Mouse (Mus musculus): Measurements from ENCODE around the gene Kctd7. TPM values are rescaled to one million over a fixed set of nuclear protein-coding genes. Genes with fewer than 3 reads are reported as not detected.

Gene Kctd7
- total RNA-seq, 2 experiments from 2014 or later = 1.9 to 3.0 TPM

DNA sequence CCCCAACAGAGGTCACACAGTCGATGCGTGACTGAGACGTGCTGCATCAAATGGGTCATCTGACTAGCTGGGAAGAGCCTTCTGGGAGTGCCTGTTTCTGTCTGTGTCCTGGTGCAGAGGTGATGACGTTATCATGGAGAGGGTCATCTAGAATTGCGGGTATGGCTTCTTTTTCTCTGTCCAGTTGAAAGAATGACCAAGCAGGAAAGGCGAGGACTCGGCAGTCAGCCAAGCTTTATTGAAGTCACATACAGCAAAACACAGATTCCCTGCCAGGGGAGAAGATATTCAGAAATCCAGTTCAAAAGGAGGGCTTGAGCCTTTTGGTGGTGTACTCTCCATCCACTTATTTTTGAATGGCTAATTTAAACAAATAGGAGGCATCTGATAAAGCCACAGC is 1.6 kb upstream of the Kctd7 start:
- no peak for DNase-seq

GRCm38 (mm10) chr5:130143977-130144333 is 706 bp upstream of the Kctd7 start:
- peak in 1 of 2 experiments; percentile 84 for DNase-seq

DNA sequence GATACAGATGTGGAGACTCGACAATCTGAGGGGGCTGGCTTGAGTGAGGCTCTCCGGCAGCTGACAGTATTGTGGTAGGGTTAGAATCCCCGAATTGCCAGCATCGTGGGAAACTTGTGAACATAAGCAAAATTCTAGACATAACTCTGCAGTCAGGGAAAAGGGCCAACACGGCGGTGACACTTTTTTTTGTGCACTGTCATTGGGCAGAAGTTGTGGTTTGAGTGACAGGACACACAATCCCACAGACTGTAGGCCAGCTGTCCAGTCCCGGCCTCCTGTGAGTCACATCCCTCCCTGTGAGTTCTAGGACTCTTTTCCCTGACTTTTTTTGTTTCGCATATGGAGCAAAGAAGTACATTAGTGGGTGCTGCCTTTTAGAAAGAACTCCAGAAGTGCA is 1.3 kb downstream of the Kctd7 start:
- DNase-seq = no peak

DNA sequence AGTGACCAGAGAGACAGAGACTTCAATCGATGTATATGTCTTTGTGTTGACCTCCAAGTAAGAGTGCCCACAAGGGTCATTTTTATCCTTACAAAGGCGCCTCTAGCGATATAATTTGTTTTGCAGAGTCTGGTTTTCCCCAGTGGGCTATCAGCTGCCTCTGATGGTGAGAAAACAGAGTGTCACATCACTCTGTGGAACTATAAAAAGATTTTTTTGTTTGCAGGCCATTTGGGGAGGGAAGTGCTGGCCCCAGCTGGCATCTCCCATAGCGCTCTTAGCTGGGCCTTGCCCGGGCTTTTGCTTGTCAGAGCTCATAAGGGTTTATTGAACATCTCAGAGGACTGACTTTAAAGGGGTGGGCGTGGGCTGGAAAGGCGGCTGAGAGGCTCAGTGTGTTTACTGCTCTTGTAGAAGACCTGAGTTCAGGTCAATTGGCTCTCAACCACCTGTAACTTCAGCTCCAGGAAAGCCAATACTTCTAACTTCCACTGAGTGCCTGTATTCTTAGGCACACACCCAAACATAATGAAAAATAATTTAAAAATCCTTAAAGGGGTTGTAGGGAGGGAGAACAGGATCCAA is 5.2 kb downstream of the Kctd7 start:
- no peak for DNase-seq

DNA sequence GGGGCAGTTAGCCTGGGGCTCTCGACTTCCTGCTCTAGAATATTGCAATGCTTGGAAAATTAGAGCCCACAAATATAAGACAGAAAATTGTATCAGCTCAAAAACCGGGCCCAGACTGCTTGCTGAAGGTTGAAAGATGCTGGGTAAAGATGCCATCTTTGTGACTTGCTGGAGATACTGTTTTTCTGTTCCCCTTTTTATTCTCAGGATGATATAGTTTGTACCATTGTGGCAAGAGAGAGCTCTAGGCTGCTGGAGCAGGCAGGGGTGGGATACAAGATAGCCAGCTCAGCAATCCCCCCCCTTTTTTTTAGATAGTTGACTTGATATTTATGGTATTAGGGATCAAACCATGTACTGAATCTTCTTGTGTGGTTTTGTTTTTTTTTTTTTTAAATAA is 9.6 kb downstream of the Kctd7 start:
- DNase-seq = no peak

GRCm38 (mm10) chr5:130158545-130158944 is 13.9 kb downstream of the Kctd7 start:
- DNase-seq = no peak

DNA sequence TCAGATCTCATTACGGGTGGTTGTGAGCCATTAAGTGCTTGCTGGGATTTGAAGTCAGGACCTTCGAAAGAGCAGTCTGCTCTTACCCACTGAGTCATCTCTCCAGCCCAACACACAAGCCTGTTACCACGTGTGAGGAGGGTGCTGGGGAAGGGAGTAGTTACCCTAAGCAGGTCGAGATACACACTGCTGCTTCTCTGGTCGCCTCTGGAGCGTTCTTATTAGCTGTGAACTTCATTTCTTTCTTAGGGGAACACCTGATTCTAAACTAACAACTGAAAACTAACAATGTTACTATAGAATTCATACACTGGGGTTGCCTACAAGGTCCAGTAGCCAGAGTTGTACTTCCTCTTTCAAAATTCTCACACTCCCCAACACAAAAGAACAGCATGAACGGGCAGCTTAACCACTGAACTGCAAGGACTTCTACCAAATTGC is 15.1 kb downstream of the Kctd7 start:
- no peak for DNase-seq

GRCm38 (mm10) chr5:130163670-130164069 is 19.0 kb downstream of the Kctd7 start:
- DNase-seq = peak; percentile 79 to 93

GRCm38 (mm10) chr5:130165213-130165612 is 20.6 kb downstream of the Kctd7 start:
- DNase-seq = no peak

- DNase-seq = no peak
Measured at GRCm38 (mm10) chr5:130169109-130169508, 24.4 kb downstream of the Kctd7 start.

- DNase-seq = peak in 1 of 2 experiments; percentile 27
Measured at GRCm38 (mm10) chr5:130170666-130171422, 26.2 kb downstream of the Kctd7 start.

DNA sequence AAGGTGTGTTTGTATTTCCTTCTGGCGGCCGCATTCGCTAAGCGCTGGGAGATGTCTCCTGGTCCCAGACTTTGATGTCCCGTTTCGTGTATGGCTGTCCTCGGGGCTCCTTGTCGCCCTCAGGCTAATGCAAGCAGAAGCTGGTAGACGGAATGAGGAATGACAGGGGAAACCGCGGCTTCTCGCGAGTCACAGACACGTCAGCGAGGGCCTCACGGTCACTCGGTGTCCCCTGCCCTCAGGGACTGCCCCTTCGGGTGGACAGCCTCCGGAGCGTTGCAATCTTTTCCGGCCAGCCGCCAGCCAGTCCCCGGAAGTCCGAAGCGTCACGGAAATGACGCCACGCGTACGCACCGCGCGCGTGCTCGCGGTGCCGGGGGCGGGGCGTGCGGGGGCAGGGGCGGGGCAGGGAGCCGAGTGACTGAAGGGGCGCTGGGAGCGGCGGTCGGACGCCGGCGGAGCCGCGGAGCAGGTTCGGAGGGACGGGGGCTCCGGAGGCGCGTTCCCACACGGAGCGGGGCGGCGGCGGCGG is 26.8 kb downstream of the Kctd7 start, which contains the start of gene Rabgef1:
TSS of gene Rabgef1 (plus strand) at position 376 of the 532 bp plus-strand sequence.
- DNase-seq = peak; percentile 97

GRCm38 (mm10) chr5:130171956-130172601 is 27.4 kb downstream of the Kctd7 start:
- peak; percentile 69 to 71 for DNase-seq

GRCm38 (mm10) chr5:130173012-130173411 is 28.4 kb downstream of the Kctd7 start:
- DNase-seq = no peak

GRCm38 (mm10) chr5:130177871-130178270 is 33.2 kb downstream of the Kctd7 start:
- no peak for DNase-seq

GRCm38 (mm10) chr5:130180362-130180761 is 35.7 kb downstream of the Kctd7 start:
- DNase-seq = no peak

DNA sequence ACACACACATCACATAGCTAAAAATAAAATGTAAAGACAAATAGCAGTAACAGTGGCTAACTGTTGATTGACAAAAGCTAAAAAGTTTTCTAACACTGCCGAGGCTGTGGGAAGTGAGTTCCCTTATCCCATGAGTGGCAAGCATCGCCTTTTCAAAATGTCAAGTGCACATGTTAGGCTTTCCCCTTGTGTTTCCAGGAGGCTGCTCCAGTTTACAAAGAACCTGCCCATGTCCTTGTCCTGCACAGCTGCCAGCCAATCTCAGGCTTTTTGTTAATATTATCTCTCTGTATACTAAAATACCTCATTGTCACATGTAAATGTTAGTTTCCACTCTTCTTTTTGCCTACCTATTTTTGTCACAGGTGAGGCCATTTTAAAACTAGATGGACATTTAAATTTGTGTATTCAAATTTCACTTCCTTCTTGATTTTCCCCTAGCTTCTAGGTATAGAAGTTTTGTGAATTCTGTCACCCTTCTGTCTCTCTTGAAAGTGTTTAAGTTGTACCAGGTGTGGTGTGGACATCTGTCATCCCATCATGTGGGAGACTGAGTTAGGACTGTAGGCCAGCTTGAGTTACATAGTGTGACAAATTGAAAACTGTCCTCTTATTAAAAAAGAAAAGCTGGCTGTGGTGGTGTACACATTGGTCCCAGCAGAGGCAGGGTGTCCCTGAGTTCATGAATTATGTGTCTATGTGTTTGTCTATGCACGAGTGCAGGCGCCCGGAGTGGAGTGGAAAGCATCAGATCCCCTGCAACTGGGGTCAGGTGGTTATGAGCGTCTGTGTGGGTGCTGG is 37.3 kb downstream of the Kctd7 start:
- no peak for DNase-seq

- no peak for DNase-seq
Measured at GRCm38 (mm10) chr5:130182541-130182821, 37.8 kb downstream of the Kctd7 start.

DNA sequence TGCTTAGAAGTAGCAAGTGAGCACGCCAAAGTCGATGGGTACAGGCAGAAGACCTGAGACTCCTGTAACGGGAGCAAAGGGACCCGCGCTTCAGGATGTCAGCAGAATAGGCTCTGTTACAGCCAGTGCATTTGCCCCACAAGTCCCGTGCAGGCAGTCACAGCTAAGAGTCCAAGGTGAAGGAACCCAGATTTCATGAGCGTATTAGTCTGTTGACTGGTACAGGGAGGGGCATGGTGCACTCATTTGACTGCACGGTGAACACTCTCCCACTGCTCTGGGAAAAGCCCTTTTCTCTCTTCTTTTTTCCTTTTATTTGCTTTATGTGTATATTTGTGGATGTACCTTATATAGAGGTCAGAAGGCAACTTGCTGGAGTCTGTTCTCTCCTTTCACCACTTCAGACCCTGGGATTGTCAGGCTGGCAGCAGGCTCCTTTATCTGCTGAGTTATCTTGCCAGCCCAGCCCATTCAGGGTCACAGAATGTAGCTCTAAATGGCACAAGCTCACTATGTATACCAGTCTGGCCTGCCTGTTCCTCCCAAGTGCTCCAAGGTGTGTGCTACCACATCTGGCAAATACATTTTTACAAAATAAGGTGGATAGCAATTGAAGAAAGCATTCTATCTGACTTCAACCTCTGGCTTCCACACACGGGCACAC is 39.7 kb downstream of the Kctd7 start:
- no peak for DNase-seq

GRCm38 (mm10) chr5:130185312-130185711 is 40.7 kb downstream of the Kctd7 start:
- no peak for DNase-seq

DNA sequence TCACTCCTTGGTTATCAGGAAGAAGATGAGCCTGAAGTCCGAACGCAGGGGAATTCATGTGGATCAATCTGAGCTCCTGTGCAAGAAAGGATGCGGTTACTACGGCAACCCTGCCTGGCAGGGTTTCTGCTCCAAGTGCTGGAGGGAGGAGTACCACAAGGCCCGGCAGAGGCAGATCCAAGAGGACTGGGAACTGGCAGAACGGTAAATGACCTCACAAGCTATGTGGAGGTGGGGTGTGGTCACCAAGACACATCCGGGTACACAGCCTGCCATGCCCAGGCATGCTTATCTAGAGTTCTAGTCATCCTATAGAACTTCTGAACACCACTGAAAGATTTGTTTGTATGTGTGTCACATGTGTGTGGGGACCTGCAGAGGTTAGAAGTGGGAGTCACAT is 42.7 kb downstream of the Kctd7 start:
- DNase-seq = no peak

DNA sequence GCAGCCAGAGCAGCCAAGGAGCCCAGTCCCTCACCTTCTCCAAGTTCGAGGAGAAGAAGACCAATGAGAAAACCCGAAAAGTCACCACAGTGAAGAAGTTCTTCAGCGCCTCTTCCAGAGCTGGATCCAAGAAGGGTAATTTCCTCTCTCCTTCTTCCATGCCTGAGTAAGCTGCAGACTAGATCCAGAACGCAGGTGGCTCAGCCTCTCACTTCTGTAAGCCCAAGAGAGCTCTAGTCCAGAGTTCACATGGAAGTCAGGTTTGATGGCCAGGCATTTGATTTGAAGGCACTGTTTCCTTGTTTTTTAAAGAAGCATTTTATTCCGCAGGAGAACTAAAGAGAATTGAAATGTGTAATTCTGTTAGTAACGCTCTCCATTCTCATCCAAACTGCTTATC is 46.2 kb downstream of the Kctd7 start:
- no peak for DNase-seq

All from heart, adult 18-20 months (tissue).